Mouse (Mus musculus) stomach, postnatal 0 days (tissue): ENCODE measurements at regions not wholly inside any gene's neighbourhood (a gene's known extent, or its start where the extent isn't known, plus 50 kb on each side); places are given as distances from the start of the nearest gene placed in this dataset.

Source experiments
- CTCF ChIP-seq: IDR thresholded peaks from 2 replicates; pipeline ENCODE4 v1.5.1; 2016; ENCODE audit warnings: antibody characterized with exemption, low read depth, mild to moderate bottlenecking, moderate library complexity
- EP300 ChIP-seq: optimal IDR thresholded peaks from 2 replicates; pipeline ENCODE3; 2016; ENCODE audit warnings: antibody characterized with exemption

- TF ChIP-seq EP300, result no peak
- no peak for TF ChIP-seq CTCF
Measured at GRCm38 (mm10) chr7:71224320-71224865, 126.9 kb downstream of the Gm10295 start.
